Mouse (Mus musculus): ENCODE results near the gene Slc34a3. TPM values are rescaled to one million over a fixed set of nuclear protein-coding genes. Genes with fewer than 3 reads are reported as not detected.
A peak's percentile ranks its signal among the peaks of the same experiment; 100 is the strongest.

Gene Slc34a3
- polyA plus RNA-seq, 1 experiment from 2014 or later: not detected

GRCm38 (mm10) chr2:25265897-25266656 lies 31.9 kb upstream of the Slc34a3 start:
- Histone ChIP-seq H3K4me3 (ENCODE audit: low read depth, low read length) (0 out of 2 replicates have a peak overlapping the region, but pooled peaks have one; percentile 0), H3K27ac (ENCODE audit: low read length) (no peak overlapping the region), H3K9me3 (replicated peaks; ENCODE audit: control insufficient read depth, low read length, poor library complexity, severe bottlenecking) (no peaks in the 10 kb centered on the region), H3K27me3 (ENCODE audit: control insufficient read depth, insufficient read depth, low read depth, low read length) (peaks cover 6% of the 10 kb centered on the region), H3K4me2 (ENCODE audit: low read length) (peak overlapping the region; percentile 100), H3K4me1 (ENCODE audit: control insufficient read depth, insufficient read depth, low read length) (peaks cover 57% of the 10 kb centered on the region), H3K9ac (ENCODE audit: low read depth, low read length) (peak overlapping the region; percentile 39), H3K36me3 (ENCODE audit: control insufficient read depth, insufficient read depth, low read length) (peaks cover 5% of the 10 kb centered on the region; the same call in 1 of the 2 replicates)
- whole genome bisulfite sequencing: 61% methylated on average over 6 of the region's 6 CpGs
- no peak for ATAC-seq

DNA sequence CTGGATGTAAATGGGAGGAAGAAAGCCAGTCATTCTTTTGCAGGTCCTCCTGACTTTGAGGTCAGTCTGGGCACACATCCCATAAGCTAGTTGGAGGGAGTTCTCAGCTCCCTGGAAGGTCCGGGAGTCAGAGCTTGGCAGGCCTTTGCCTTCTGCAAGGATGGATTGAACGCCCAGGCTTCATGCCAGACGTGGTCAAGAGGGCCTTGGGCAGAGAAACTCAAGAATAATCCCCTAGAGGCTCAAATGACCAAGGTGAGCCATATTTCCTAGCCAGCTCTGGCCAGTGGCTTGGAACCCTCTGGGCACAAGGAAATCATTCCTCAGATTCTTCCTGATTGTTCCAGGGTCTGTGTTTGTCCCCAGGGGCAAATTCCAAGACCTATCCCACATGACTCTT lies 30.7 kb upstream of the Slc34a3 start:
- Histone ChIP-seq H3K9me3 (replicated peaks; ENCODE audit: control insufficient read depth, low read length, poor library complexity, severe bottlenecking) (no peaks in the 10 kb centered on the region), H3K4me1 (ENCODE audit: control insufficient read depth, insufficient read depth, low read length) (peaks cover 50% of the 10 kb centered on the region), H3K4me2 (ENCODE audit: low read length) (peak overlapping the region; percentile 100), H3K27ac (ENCODE audit: low read length) (no peak overlapping the region), H3K4me3 (ENCODE audit: low read depth, low read length) (no peak overlapping the region), H3K9ac (ENCODE audit: low read depth, low read length) (peak overlapping the region; percentile 15; the same call in 1 of the 2 replicates), H3K36me3 (ENCODE audit: control insufficient read depth, insufficient read depth, low read length) (peaks cover 2% of the 10 kb centered on the region; the same call in 1 of the 2 replicates), H3K27me3 (ENCODE audit: control insufficient read depth, insufficient read depth, low read depth, low read length) (peaks cover 6% of the 10 kb centered on the region)
- no peak for ATAC-seq
- 67% methylated on average over 3 of the region's 3 CpGs for WGBS

GRCm38 (mm10) chr2:25264286-25264660 lies 30.1 kb upstream of the Slc34a3 start:
- no peak for ATAC-seq
- H3K9me3 ChIP-seq (replicated peaks; ENCODE audit: control insufficient read depth, low read length, poor library complexity, severe bottlenecking): no peaks in the 10 kb centered on the region
- peaks cover 6% of the 10 kb centered on the region for H3K27me3 ChIP-seq (ENCODE audit: control insufficient read depth, insufficient read depth, low read depth, low read length)
- peak overlapping the region; percentile 81; the same call in 1 of the 2 replicates for H3K9ac ChIP-seq (ENCODE audit: low read depth, low read length)
- peaks cover under 1% of the 10 kb centered on the region; the same call in 1 of the 2 replicates for H3K36me3 ChIP-seq (ENCODE audit: control insufficient read depth, insufficient read depth, low read length)
- H3K4me1 ChIP-seq (ENCODE audit: control insufficient read depth, insufficient read depth, low read length): peaks cover 50% of the 10 kb centered on the region
- H3K4me2 ChIP-seq (ENCODE audit: low read length): peak overlapping the region; percentile 100
- H3K27ac ChIP-seq (ENCODE audit: low read length): no peak overlapping the region
- peak overlapping the region; percentile 85; the same call in 1 of the 2 replicates for H3K4me3 ChIP-seq (ENCODE audit: low read depth, low read length)
- 76% methylated on average over 5 of the region's 5 CpGs for WGBS

DNA sequence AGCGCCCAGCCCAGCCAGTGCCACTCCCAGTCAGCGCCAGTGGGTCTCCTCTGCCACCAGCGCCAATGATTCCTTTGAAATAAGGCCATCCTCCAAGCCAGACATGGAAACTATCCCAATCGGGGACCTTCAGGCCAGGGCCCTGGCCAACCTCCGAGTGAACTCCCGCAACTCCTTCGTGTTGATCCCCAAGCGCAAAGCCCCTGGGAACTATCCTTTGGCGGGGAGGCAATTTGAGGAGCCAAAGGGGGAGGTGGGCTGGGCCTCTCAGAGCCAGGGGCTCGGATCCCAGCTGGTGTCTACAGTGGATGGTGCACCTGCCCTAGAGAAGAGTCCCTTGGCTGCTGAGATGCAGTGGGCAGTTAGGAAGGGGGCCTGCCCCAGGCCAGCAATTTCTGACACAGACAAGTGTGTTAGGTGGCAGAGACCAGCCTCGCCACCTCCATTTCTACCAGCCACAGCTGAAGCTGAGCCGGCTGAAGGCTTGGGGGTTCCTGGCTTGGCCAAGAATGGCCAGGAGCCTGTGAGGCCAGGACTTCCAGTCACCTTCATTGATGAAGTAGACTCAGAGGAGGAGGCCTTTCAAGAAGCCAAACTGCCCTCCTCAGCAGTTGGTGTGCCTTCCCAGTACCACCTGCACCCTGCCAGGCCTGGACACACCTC lies 29.6 kb upstream of the Slc34a3 start:
- H3K27me3 ChIP-seq (ENCODE audit: control insufficient read depth, insufficient read depth, low read depth, low read length): peaks cover 6% of the 10 kb centered on the region
- H3K27ac ChIP-seq (ENCODE audit: low read length): no peak overlapping the region
- no peaks in the 10 kb centered on the region for H3K9me3 ChIP-seq (replicated peaks; ENCODE audit: control insufficient read depth, low read length, poor library complexity, severe bottlenecking)
- no peak for ATAC-seq
- H3K9ac ChIP-seq (ENCODE audit: low read depth, low read length): peak overlapping the region; percentile 81
- no peaks in the 10 kb centered on the region for H3K36me3 ChIP-seq (ENCODE audit: control insufficient read depth, insufficient read depth, low read length)
- peaks cover 50% of the 10 kb centered on the region for H3K4me1 ChIP-seq (ENCODE audit: control insufficient read depth, insufficient read depth, low read length)
- H3K4me3 ChIP-seq (ENCODE audit: low read depth, low read length): peak overlapping the region; percentile 85
- H3K4me2 ChIP-seq (ENCODE audit: low read length): peak overlapping the region; percentile 100
- WGBS: 18% methylated on average over 12 of the region's 12 CpGs

DNA sequence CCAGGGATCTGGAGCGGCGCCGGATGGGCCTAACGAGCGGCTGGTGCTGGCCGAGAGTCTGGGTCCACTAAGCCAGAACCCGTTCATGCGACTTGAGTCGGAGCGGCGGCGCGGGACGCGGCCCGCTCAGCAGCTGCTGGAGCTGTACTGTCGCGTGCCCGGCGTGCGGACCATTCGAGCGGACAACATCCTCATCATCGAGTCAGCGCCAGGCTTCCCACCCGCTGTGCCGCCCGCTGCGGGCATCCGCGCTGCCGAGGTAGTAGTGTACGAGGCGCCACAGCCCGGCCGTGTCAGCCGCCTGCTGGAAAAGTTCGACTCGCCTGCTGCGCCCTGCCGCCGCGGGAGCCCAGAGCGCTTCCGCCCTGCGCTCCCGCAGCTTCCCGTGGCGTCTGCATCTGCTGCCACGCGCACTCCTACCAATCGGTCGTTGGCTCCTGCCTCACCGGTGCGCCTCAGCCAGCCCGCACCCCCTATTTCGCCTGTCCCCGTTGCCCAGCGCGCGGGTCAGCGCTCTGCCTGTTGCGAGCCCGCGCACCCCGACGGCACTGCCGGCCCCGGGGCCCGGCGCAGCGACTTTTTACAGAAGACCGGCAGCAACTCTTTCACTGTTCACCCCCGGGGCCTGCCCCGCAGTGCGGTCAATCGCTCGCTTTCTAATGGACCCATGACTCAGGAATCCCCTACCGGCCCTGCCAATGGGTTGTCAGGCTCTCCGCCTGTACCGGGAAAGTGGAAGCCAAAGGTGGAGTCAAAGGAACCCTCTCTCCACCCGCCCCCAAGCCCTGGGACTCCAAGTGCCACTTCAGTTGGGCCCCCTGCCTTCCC lies 28.8 kb upstream of the Slc34a3 start:
- peak; percentile 52 for ATAC-seq
- Histone ChIP-seq H3K9ac (ENCODE audit: low read depth, low read length) (peak overlapping the region; percentile 81), H3K27ac (ENCODE audit: low read length) (peak overlapping the region; percentile 78), H3K4me3 (ENCODE audit: low read depth, low read length) (peak overlapping the region; percentile 85), H3K36me3 (ENCODE audit: control insufficient read depth, insufficient read depth, low read length) (no peaks in the 10 kb centered on the region), H3K27me3 (ENCODE audit: control insufficient read depth, insufficient read depth, low read depth, low read length) (peaks cover 6% of the 10 kb centered on the region), H3K4me2 (ENCODE audit: low read length) (peak overlapping the region; percentile 100), H3K9me3 (replicated peaks; ENCODE audit: control insufficient read depth, low read length, poor library complexity, severe bottlenecking) (no peaks in the 10 kb centered on the region), H3K4me1 (ENCODE audit: control insufficient read depth, insufficient read depth, low read length) (peaks cover 50% of the 10 kb centered on the region)
- under 1% methylated on average over 78 of the region's 82 CpGs for WGBS

- no peaks in the 10 kb centered on the region for H3K36me3 ChIP-seq (ENCODE audit: control insufficient read depth, insufficient read depth, low read length)
- peak within 1 kb of the TSS; percentile 78 for H3K27ac ChIP-seq (ENCODE audit: low read length)
- H3K9me3 ChIP-seq (replicated peaks; ENCODE audit: control insufficient read depth, low read length, poor library complexity, severe bottlenecking): no peaks in the 10 kb centered on the region
- peak within 1 kb of the TSS; percentile 85 for H3K4me3 ChIP-seq (ENCODE audit: low read depth, low read length)
- peaks cover 52% of the 10 kb centered on the region for H3K4me1 ChIP-seq (ENCODE audit: control insufficient read depth, insufficient read depth, low read length)
- peaks cover 6% of the 10 kb centered on the region for H3K27me3 ChIP-seq (ENCODE audit: control insufficient read depth, insufficient read depth, low read depth, low read length)
- ATAC-seq: peak; percentile 99
- H3K9ac ChIP-seq (ENCODE audit: low read depth, low read length): peak within 1 kb of the TSS; percentile 81
- WGBS: under 1% methylated on average over 39 of the region's 39 CpGs
- peak within 1 kb of the TSS; percentile 100 for H3K4me2 ChIP-seq (ENCODE audit: low read length)
Observed at GRCm38 (mm10) chr2:25262291-25262767, 28.2 kb upstream of the Slc34a3 start, which contains the start of gene Tprn. Tprn (plus strand) TSS chr2:25262618.

DNA sequence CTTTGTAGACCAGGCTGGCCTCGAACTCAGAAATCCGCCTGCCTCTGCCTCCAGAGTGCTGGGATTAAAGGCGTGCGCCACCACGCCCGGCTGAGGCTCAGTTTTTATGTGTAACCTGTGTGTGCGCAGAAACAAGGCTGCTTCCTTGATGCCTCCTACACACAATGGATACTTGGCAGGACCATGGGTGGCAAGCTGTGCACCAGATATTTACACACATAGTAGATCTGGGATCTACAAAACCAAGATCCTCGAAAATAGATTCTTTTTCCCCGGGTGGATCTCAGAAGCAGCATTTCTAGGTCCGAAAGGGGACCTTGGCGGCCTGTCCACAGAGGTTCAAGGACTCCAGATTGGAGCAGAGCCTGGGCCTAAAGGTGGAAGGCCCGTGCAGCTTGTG lies 27.7 kb upstream of the Slc34a3 start:
- Histone ChIP-seq H3K4me3 (ENCODE audit: low read depth, low read length) (peak overlapping the region; percentile 85), H3K27ac (ENCODE audit: low read length) (peak overlapping the region; percentile 69), H3K27me3 (ENCODE audit: control insufficient read depth, insufficient read depth, low read depth, low read length) (peaks cover 6% of the 10 kb centered on the region), H3K4me2 (ENCODE audit: low read length) (peak overlapping the region; percentile 64), H3K9ac (ENCODE audit: low read depth, low read length) (peak overlapping the region; percentile 71), H3K36me3 (ENCODE audit: control insufficient read depth, insufficient read depth, low read length) (no peaks in the 10 kb centered on the region), H3K4me1 (ENCODE audit: control insufficient read depth, insufficient read depth, low read length) (peaks cover 51% of the 10 kb centered on the region), H3K9me3 (replicated peaks; ENCODE audit: control insufficient read depth, low read length, poor library complexity, severe bottlenecking) (no peaks in the 10 kb centered on the region)
- peak; percentile 4 for ATAC-seq
- WGBS: 43% methylated on average over 11 of the region's 12 CpGs

DNA sequence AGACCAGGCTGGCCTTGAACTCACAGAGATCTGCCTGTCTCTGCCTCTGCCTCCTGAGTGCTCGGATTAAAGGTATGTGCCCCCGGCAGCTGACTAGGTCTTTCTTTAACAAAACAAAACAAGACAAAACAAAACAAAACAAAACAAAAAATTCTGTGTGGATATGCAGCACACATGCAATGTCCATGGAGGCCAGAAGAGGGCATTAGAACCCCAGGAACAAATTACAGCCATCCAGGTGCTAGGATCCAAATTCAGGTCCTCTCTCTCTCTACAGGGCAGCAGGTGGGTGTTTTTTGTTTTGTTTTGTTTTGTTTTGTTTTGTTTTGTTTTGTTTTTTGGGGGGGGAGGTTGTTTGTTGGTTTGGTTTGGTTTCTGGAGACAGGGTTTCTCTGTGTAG lies 24.7 kb upstream of the Slc34a3 start:
- peaks cover 36% of the 10 kb centered on the region for H3K4me1 ChIP-seq (ENCODE audit: control insufficient read depth, insufficient read depth, low read length)
- no peaks in the 10 kb centered on the region for H3K9me3 ChIP-seq (replicated peaks; ENCODE audit: control insufficient read depth, low read length, poor library complexity, severe bottlenecking)
- H3K9ac ChIP-seq (ENCODE audit: low read depth, low read length): no peak overlapping the region
- no peaks in the 10 kb centered on the region for H3K36me3 ChIP-seq (ENCODE audit: control insufficient read depth, insufficient read depth, low read length)
- peaks cover under 1% of the 10 kb centered on the region for H3K27me3 ChIP-seq (ENCODE audit: control insufficient read depth, insufficient read depth, low read depth, low read length)
- 44% methylated on average over 2 of the region's 2 CpGs for WGBS
- no peak overlapping the region for H3K27ac ChIP-seq (ENCODE audit: low read length)
- no peak overlapping the region for H3K4me3 ChIP-seq (ENCODE audit: low read depth, low read length)
- no peak overlapping the region for H3K4me2 ChIP-seq (ENCODE audit: low read length)
- ATAC-seq: no peak

Measured in midbrain, embryonic 16.5 days (tissue).